Mouse (Mus musculus) activated CD4-positive, CD25-positive, alpha-beta regulatory T cell, adult 4 months (primary cell): ENCODE data around the gene Rfx7. TPM values are rescaled to one million over a fixed set of nuclear protein-coding genes. Genes with fewer than 3 reads are reported as not detected.

Experiments
- ATAC-seq: one replicate; pipeline ENCODE4 v1.8.0; 2017
- polyA plus RNA-seq, 2 experiments: library from polyadenylated mRNA; unstranded; fragments of 100-300 nt; shearing (Covaris generic); gene quantifications; one replicate each; pipeline ENCODE4 v1.2.1; 2017

Rfx7 gene
- 10 to 100 TPM; 15.6 to 21.0 TPM for polyA plus RNA-seq

- peak; percentile 44 for ATAC-seq
Observed at GRCm38 (mm10) chr9:72531996-72532380, at the start of gene Rfx7. TSS of gene Rfx7 (plus strand) at chr9:72532240.

GRCm38 (mm10) chr9:72488523-72488922 lies 43.5 kb upstream of the Rfx7 start:
- ATAC-seq: no peak

GRCm38 (mm10) chr9:72489131-72489530 lies 42.9 kb upstream of the Rfx7 start:
- ATAC-seq: no peak

- peak; percentile 91 for ATAC-seq
Observed at GRCm38 (mm10) chr9:72491559-72492193, 40.4 kb upstream of the Rfx7 start.

- ATAC-seq: peak; percentile 84
Observed at GRCm38 (mm10) chr9:72492194-72492565, 39.9 kb upstream of the Rfx7 start, which contains the start of gene Tex9. TSS of gene Tex9 (minus strand) at chr9:72492212.

- ATAC-seq: no peak
Observed at GRCm38 (mm10) chr9:72493465-72493864, 38.6 kb upstream of the Rfx7 start.

GRCm38 (mm10) chr9:72493984-72494685 lies 37.9 kb upstream of the Rfx7 start:
- no peak for ATAC-seq

GRCm38 (mm10) chr9:72496691-72497090 lies 35.3 kb upstream of the Rfx7 start:
- no peak for ATAC-seq

- ATAC-seq: no peak
Observed at GRCm38 (mm10) chr9:72497171-72497570, 34.9 kb upstream of the Rfx7 start.

- no peak for ATAC-seq
Observed at GRCm38 (mm10) chr9:72512229-72512981, 19.6 kb upstream of the Rfx7 start.

- no peak for ATAC-seq
Observed at GRCm38 (mm10) chr9:72515366-72515765, 16.7 kb upstream of the Rfx7 start.

GRCm38 (mm10) chr9:72519246-72519645 lies 12.8 kb upstream of the Rfx7 start:
- ATAC-seq: no peak

GRCm38 (mm10) chr9:72520849-72521248 lies 11.2 kb upstream of the Rfx7 start:
- ATAC-seq: no peak

- no peak for ATAC-seq
Observed at GRCm38 (mm10) chr9:72526091-72526490, 5.9 kb upstream of the Rfx7 start.

GRCm38 (mm10) chr9:72530237-72530636 lies 1.8 kb upstream of the Rfx7 start:
- peak; percentile 66 for ATAC-seq

- no peak for ATAC-seq
Observed at GRCm38 (mm10) chr9:72530824-72531223, 1.2 kb upstream of the Rfx7 start.

- ATAC-seq: peak; percentile 46
Observed at GRCm38 (mm10) chr9:72531291-72531995, 597 bp upstream of the Rfx7 start.

- peak; percentile 8 for ATAC-seq
Observed at GRCm38 (mm10) chr9:72532381-72533088, 495 bp downstream of the Rfx7 start.

GRCm38 (mm10) chr9:72533089-72533415 lies 1.0 kb downstream of the Rfx7 start:
- no peak for ATAC-seq

- ATAC-seq: no peak
Observed at GRCm38 (mm10) chr9:72534985-72535384, 2.9 kb downstream of the Rfx7 start.

- ATAC-seq: no peak
Observed at GRCm38 (mm10) chr9:72535394-72535793, 3.4 kb downstream of the Rfx7 start.

- ATAC-seq: no peak
Observed at GRCm38 (mm10) chr9:72537086-72537485, 5.0 kb downstream of the Rfx7 start.
